Mouse (Mus musculus): Measurements from ENCODE around the gene Phf21a. TPM values are rescaled to one million over a fixed set of nuclear protein-coding genes. Genes with fewer than 3 reads are reported as not detected.

Phf21a gene
- polyA plus RNA-seq, 1 experiment from 2014 or later: 43.5 TPM

- Histone ChIP-seq H3K9ac (no peak overlapping the region), H3K27me3 (no peaks in the 10 kb centered on the region), H3K4me1 (no peaks in the 10 kb centered on the region), H3K27ac (no peak overlapping the region), H3K4me3 (no peak overlapping the region), H3K4me2 (replicated peaks) (no peak overlapping the region), H3K9me3 (no peaks in the 10 kb centered on the region), H3K36me3 (peaks cover 62% of the 10 kb centered on the region)
- no peak for ATAC-seq (ENCODE audit: insufficient number of reproducible peaks, insufficient read depth, low FRiP score, low TSS enrichment)
- WGBS: 51% methylated on average over 6 of the region's 6 CpGs
Measured at GRCm38 (mm10) chr2:92349589-92350425, 256.9 kb downstream of the Phf21a start.

GRCm38 (mm10) chr2:92350686-92351085 lies 257.8 kb downstream of the Phf21a start:
- ATAC-seq (ENCODE audit: insufficient number of reproducible peaks, insufficient read depth, low FRiP score, low TSS enrichment): no peak
- 56% methylated on average over 5 of the region's 5 CpGs for WGBS
- Histone ChIP-seq H3K4me1 (no peaks in the 10 kb centered on the region), H3K4me2 (replicated peaks) (no peak overlapping the region), H3K27ac (no peak overlapping the region), H3K9me3 (no peaks in the 10 kb centered on the region), H3K9ac (no peak overlapping the region), H3K27me3 (no peaks in the 10 kb centered on the region), H3K4me3 (no peak overlapping the region), H3K36me3 (peaks cover 58% of the 10 kb centered on the region)

GRCm38 (mm10) chr2:92353402-92353801 lies 260.5 kb downstream of the Phf21a start:
- H3K4me1 ChIP-seq: no peaks in the 10 kb centered on the region
- H3K27ac ChIP-seq: no peak overlapping the region
- H3K9ac ChIP-seq: no peak overlapping the region
- WGBS: 67% methylated on average over 5 of the region's 5 CpGs
- no peaks in the 10 kb centered on the region for H3K27me3 ChIP-seq
- H3K9me3 ChIP-seq: no peaks in the 10 kb centered on the region
- no peak overlapping the region for H3K4me3 ChIP-seq
- no peak overlapping the region for H3K4me2 ChIP-seq (replicated peaks)
- ATAC-seq (ENCODE audit: insufficient number of reproducible peaks, insufficient read depth, low FRiP score, low TSS enrichment): no peak
- peaks cover 65% of the 10 kb centered on the region for H3K36me3 ChIP-seq

- H3K4me2 ChIP-seq (replicated peaks): no peak overlapping the region
- 46% methylated on average over 6 of the region's 6 CpGs for WGBS
- H3K9me3 ChIP-seq: no peaks in the 10 kb centered on the region
Measured at GRCm38 (mm10) chr2:92354224-92354623, 261.3 kb downstream of the Phf21a start.

DNA sequence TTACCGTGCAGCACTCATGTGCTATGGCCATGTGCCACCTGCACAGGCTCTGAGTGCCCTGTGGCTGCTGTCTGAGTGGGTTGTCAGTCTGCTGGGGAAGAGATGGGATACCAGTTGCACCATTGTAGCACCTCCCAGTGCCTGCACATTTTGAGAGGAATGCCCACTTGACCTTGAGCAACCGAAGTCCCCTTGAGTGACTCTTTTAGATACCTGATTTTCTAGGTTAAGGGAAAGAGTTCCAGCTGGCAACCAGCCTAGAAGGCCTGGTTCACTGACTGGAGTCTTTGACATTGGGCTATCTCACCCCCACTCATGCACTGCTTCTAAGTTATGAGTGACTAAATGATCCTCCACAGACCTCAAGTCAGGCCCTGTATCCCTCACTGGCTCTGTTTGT lies 266.4 kb downstream of the Phf21a start:
- no peak overlapping the region for H3K27ac ChIP-seq
- H3K4me3 ChIP-seq: no peak overlapping the region
- 93% methylated on average over 2 of the region's 2 CpGs for WGBS
- no peak for ATAC-seq (ENCODE audit: insufficient number of reproducible peaks, insufficient read depth, low FRiP score, low TSS enrichment)
- H3K36me3 ChIP-seq: peaks cover 66% of the 10 kb centered on the region
- no peaks in the 10 kb centered on the region for H3K9me3 ChIP-seq
- H3K27me3 ChIP-seq: no peaks in the 10 kb centered on the region
- H3K4me1 ChIP-seq: no peaks in the 10 kb centered on the region
- no peak overlapping the region for H3K4me2 ChIP-seq (replicated peaks)
- H3K9ac ChIP-seq: no peak overlapping the region

More at GRCm38 (mm10) chr2:92354224-92354623, 261.3 kb downstream of the Phf21a start:
- ATAC-seq (ENCODE audit: insufficient number of reproducible peaks, insufficient read depth, low FRiP score, low TSS enrichment): no peak
- Histone ChIP-seq H3K9ac (no peak overlapping the region), H3K27ac (no peak overlapping the region), H3K36me3 (peaks cover 65% of the 10 kb centered on the region), H3K27me3 (no peaks in the 10 kb centered on the region), H3K4me3 (no peak overlapping the region), H3K4me1 (no peaks in the 10 kb centered on the region)

DNA sequence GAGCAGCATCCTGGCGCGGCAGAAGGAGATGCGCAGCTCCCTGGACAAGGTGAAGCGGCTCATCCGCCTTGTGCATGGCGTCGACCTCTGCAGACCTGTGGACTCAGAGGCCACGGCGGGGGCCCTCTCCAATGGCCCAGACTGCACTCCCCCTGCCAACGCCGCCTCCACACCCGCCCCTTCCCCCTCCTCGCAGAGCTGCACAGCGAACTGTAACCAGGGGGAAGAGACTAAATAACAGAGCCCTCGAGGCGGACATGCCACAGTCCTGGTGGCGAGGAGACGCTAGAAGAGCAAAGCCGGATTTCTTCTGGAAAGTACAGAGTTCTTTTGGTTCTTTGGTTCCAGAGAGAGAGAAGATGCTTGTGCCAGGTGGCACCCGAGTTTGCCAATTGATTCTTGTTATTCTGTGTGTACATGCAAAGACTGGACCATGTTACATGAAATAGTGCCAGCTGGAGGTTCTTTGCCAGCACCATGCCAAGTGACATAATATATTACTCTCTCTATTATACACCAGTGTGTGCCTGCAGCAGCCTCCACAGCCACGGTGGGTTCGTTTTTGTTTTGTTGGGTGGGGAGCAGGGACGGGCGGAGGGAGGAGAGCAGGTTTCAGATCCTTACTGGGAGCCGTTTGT lies 267.4 kb downstream of the Phf21a start:
- Histone ChIP-seq H3K9me3 (no peaks in the 10 kb centered on the region), H3K36me3 (peaks cover 71% of the 10 kb centered on the region), H3K27me3 (no peaks in the 10 kb centered on the region), H3K27ac (no peak overlapping the region), H3K9ac (no peak overlapping the region), H3K4me2 (replicated peaks) (no peak overlapping the region), H3K4me3 (no peak overlapping the region), H3K4me1 (no peaks in the 10 kb centered on the region)
- WGBS: 71% methylated on average over 23 of the region's 25 CpGs
- ATAC-seq (ENCODE audit: insufficient number of reproducible peaks, insufficient read depth, low FRiP score, low TSS enrichment): no peak

DNA sequence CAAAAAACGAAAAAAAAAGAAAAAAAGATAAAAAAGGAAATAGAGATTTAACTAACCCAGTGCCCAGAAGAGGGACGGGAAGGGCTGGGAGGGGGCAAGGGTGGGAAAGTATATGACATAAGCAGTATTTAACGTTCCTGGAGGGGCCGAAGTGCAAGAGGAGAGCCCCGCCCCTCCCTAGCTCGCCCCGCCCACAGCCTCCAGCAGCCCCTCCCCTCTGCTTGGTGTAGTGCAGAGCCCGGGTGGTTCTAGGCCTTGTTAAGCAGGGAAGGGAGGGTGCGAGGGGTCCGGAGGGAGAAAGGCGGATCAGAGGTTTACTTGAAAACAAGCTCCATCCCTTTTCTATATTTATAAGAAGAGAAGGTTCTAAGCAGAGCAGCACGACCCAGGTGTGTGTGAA lies 268.0 kb downstream of the Phf21a start:
- no peaks in the 10 kb centered on the region for H3K4me1 ChIP-seq
- no peak for ATAC-seq (ENCODE audit: insufficient number of reproducible peaks, insufficient read depth, low FRiP score, low TSS enrichment)
- no peak overlapping the region for H3K9ac ChIP-seq
- peaks cover 72% of the 10 kb centered on the region for H3K36me3 ChIP-seq
- H3K27ac ChIP-seq: no peak overlapping the region
- 23% methylated on average over 12 of the region's 12 CpGs for WGBS
- no peaks in the 10 kb centered on the region for H3K27me3 ChIP-seq
- H3K9me3 ChIP-seq: no peaks in the 10 kb centered on the region
- no peak overlapping the region for H3K4me2 ChIP-seq (replicated peaks)
- no peak overlapping the region for H3K4me3 ChIP-seq

GRCm38 (mm10) chr2:92361795-92362194 lies 268.9 kb downstream of the Phf21a start:
- Histone ChIP-seq H3K27me3 (no peaks in the 10 kb centered on the region), H3K4me1 (no peaks in the 10 kb centered on the region), H3K4me3 (no peak overlapping the region), H3K36me3 (peaks cover 78% of the 10 kb centered on the region), H3K9ac (no peak overlapping the region), H3K27ac (no peak overlapping the region), H3K9me3 (no peaks in the 10 kb centered on the region), H3K4me2 (replicated peaks) (no peak overlapping the region)
- 84% methylated on average over 8 of the region's 8 CpGs for WGBS
- ATAC-seq (ENCODE audit: insufficient number of reproducible peaks, insufficient read depth, low FRiP score, low TSS enrichment): no peak

DNA sequence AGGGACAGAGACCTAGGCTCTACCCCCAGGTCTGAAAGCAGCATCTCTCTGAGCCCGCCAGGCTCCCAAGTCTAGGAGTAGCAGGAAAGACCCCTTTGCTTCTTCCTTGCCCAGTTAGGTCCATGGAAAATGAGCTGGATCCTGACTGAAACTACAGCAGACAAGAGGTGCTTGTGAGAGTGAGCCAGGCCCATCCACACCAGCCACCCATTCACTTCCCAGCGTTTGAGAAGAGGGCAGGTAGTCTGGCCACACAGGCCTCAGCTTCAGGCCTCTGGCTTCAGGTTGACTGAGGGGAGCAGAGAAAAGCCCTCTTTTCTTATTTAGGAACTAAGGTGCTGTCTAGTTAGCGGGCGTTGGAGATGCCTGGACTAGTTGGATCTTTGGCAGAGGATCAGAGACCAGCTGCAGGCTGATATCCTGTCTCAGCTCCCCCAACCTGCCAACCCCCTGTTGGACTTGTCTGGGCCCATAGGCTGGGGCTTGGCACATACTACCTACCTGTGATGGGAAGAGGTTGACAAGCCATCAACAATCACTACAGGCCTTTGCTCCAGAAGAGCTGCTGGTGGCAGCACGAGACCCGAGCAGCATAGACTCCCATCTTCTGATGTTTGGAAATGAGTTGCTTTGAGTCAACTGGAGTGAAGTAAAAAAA lies 269.8 kb downstream of the Phf21a start:
- no peaks in the 10 kb centered on the region for H3K4me1 ChIP-seq
- no peaks in the 10 kb centered on the region for H3K27me3 ChIP-seq
- ATAC-seq (ENCODE audit: insufficient number of reproducible peaks, insufficient read depth, low FRiP score, low TSS enrichment): no peak
- 87% methylated on average over 6 of the region's 6 CpGs for WGBS
- no peak overlapping the region for H3K9ac ChIP-seq
- H3K9me3 ChIP-seq: no peaks in the 10 kb centered on the region
- no peak overlapping the region for H3K4me2 ChIP-seq (replicated peaks)
- no peak overlapping the region for H3K27ac ChIP-seq
- no peak overlapping the region for H3K4me3 ChIP-seq
- H3K36me3 ChIP-seq: peaks cover 71% of the 10 kb centered on the region

GRCm38 (mm10) chr2:92364086-92364485 lies 271.2 kb downstream of the Phf21a start:
- H3K4me2 ChIP-seq (replicated peaks): no peak overlapping the region
- no peak overlapping the region for H3K4me3 ChIP-seq
- H3K36me3 ChIP-seq: peaks cover 57% of the 10 kb centered on the region
- no peak for ATAC-seq (ENCODE audit: insufficient number of reproducible peaks, insufficient read depth, low FRiP score, low TSS enrichment)
- 93% methylated on average over 4 of the region's 4 CpGs for WGBS
- H3K9me3 ChIP-seq: no peaks in the 10 kb centered on the region
- H3K4me1 ChIP-seq: no peaks in the 10 kb centered on the region
- no peak overlapping the region for H3K27ac ChIP-seq
- H3K9ac ChIP-seq: no peak overlapping the region
- H3K27me3 ChIP-seq: peaks cover 2% of the 10 kb centered on the region; the same call in 1 of the 2 replicates

- H3K4me2 ChIP-seq (replicated peaks): no peak overlapping the region
- 92% methylated on average over 10 of the region's 10 CpGs for WGBS
- no peak overlapping the region for H3K27ac ChIP-seq
- ATAC-seq (ENCODE audit: insufficient number of reproducible peaks, insufficient read depth, low FRiP score, low TSS enrichment): no peak
- peaks cover 42% of the 10 kb centered on the region for H3K36me3 ChIP-seq
- no peak overlapping the region for H3K4me3 ChIP-seq
- peaks cover 16% of the 10 kb centered on the region for H3K27me3 ChIP-seq
- H3K9me3 ChIP-seq: no peaks in the 10 kb centered on the region
- H3K9ac ChIP-seq: no peak overlapping the region
- peaks cover 8% of the 10 kb centered on the region; the same call in 1 of the 2 replicates for H3K4me1 ChIP-seq
Measured at GRCm38 (mm10) chr2:92365568-92365967, 272.7 kb downstream of the Phf21a start.

Measured in embryonic facial prominence, embryonic 12.5 days (tissue).